Mouse (Mus musculus): ENCODE measurements at regions not wholly inside any gene's neighbourhood (a gene's known extent, or its start where the extent isn't known, plus 50 kb on each side); places are given as distances from the start of the nearest gene placed in this dataset.
A peak's percentile ranks its signal among the peaks of the same experiment; 100 is the strongest.

DNA sequence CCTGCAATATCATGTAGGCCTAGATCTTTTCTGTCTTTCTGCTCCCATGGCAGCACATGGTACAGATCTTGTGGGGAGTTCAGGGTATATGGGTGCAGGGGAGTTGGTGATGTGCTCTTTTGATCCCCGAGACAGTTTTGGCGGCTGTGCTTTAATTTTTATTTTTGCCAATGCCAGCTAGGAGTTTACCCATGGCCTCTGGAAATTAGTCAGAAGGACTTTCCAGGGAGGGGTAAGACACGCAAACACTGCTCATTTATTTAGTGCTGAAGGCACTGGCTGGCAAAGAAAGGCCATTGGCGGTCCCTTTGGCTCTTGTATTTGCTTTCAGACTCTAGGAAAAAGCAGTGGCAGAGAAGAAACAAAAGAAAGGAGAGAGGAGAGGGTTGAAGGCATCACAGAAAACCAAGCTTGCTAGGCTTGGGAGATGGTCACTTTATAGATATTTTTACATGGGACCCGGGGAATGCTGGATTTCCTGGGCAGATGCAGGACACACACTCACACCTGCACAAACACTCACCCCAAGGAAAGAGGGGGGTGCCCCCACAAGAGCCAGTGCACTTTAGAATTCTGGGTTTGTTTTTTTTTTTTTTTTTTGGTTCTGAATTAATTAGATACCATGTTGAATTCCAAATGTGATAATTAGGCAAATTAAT, 50.4 kb upstream of the Pcdh8 start:
- no peak overlapping the region for H3K4me3 ChIP-seq (replicated peaks in 1 of 3; ENCODE audit: low read depth in 2 of 3, low read length in 2 of 3, poor library complexity in 1 of 3)
- no peaks in the 10 kb centered on the region for H3K27me3 ChIP-seq (replicated peaks)
- H3K4me1 ChIP-seq (ENCODE audit: control insufficient read depth in 1 of 2, insufficient read depth in 2 of 2) = peaks cover 25 to 70% of the 10 kb centered on the region in 2 experiments
- dilution Hi-C loops (cut with MboI; ENCODE audit: extremely low pct_ligation_motif_present, extremely low pct_unique_long_range_greater_than_20kb, low sequenced_read_pairs) = no loop called here
- H3K79me2 ChIP-seq (replicated peaks; ENCODE audit: control insufficient read depth, extremely low read depth, insufficient read depth, poor library complexity, severe bottlenecking) = 0 out of 2 replicates have a peak, but pooled peaks cover 2% of the 10 kb centered on the region
- H3K9me3 ChIP-seq (replicated peaks; ENCODE audit: low read length) = no peaks in the 10 kb centered on the region
- DNase-seq (ENCODE audit: extremely low read depth) = peak; percentile 46
- in situ Hi-C loops (cut with MboI; ENCODE audit: low pct_ligation_motif_present, low pct_unique_long_range_greater_than_20kb, low sequenced_read_pairs) = no loop called here
- peak overlapping the region; percentile 18; the same call in 1 of the 2 replicates for H3K9ac ChIP-seq (ENCODE audit: insufficient read depth, low read depth)
- no peaks in the 10 kb centered on the region for H3K36me3 ChIP-seq (replicated peaks in 1 of 2; ENCODE audit: control insufficient read depth in 1 of 2, insufficient read depth in 1 of 2, low read length in 1 of 2)
- H3K27ac ChIP-seq (ENCODE audit: insufficient read depth, low read depth) = peak overlapping the region; percentile 54; the same call in 1 of the 2 replicates
- TF ChIP-seq ZC3H11A (IDR thresholded peaks at IDR 0.05; ENCODE audit: low read depth, low read length) (no peak), BHLHE40 (IDR thresholded peaks at IDR 0.05; ENCODE audit: low read depth, low read length) (peak; percentile 23; the same call in 1 of the 2 replicates), MEF2A (IDR thresholded peaks at IDR 0.05; ENCODE audit: borderline replicate concordance, low read depth, low read length) (peak; percentile 77), PAX5 (IDR thresholded peaks at IDR 0.05; ENCODE audit: low read length) (no peak), IRF4 (IDR thresholded peaks at IDR 0.05; ENCODE audit: low read depth, low read length) (peak; percentile 89), MXI1 (IDR thresholded peaks at IDR 0.05; ENCODE audit: low read depth, low read length) (no peak), ETS1 (conservative IDR thresholded peaks at IDR 0.05; ENCODE audit: low read depth, low read length) (peak; percentile 58; the same call in 1 of the 2 replicates), RAD21 (IDR thresholded peaks at IDR 0.05; ENCODE audit: low read depth, low read length) (no peak), MAX (IDR thresholded peaks at IDR 0.05; ENCODE audit: low read length) (no peak), JUN (IDR thresholded peaks at IDR 0.05; ENCODE audit: insufficient read depth, low read depth, low read length) (peak; percentile 25; the same call in 1 of the 2 replicates), ZNF384 (IDR thresholded peaks at IDR 0.05; ENCODE audit: low read depth, low read length) (peak; percentile 74), KAT2A (IDR thresholded peaks at IDR 0.05; ENCODE audit: insufficient replicate concordance, low read length) (no peak), POLR2A (IDR thresholded peaks at IDR 0.05; ENCODE audit: low read depth, low read length) (0 out of 2 replicates have a peak, but pooled peaks have one; percentile 7), TCF12 (IDR thresholded peaks at IDR 0.05; ENCODE audit: low read depth, low read length) (peak; percentile 5; the same call in 1 of the 2 replicates), ZMIZ1 (IDR thresholded peaks at IDR 0.05; ENCODE audit: low read depth, low read length) (0 out of 2 replicates have a peak, but pooled peaks have one; percentile 10), EP300 (IDR thresholded peaks at IDR 0.05; ENCODE audit: low read length) (peak; percentile 74), ZKSCAN1 (IDR thresholded peaks at IDR 0.05; ENCODE audit: borderline replicate concordance, low read depth, low read length) (no peak), USF1 (IDR thresholded peaks at IDR 0.05; ENCODE audit: low read depth, low read length) (no peak)
- H3K4me2 ChIP-seq (ENCODE audit: insufficient read depth, low read depth, poor library complexity, severe bottlenecking) = peak overlapping the region; percentile 42; the same call in 1 of the 2 replicates

Measured in CH12.LX (cell line).